Mouse (Mus musculus) MEL (cell line): ENCODE results near the gene Pgm3. TPM values are rescaled to one million over a fixed set of nuclear protein-coding genes. Genes with fewer than 3 reads are reported as not detected.

ENCODE experiments used
- DNase-seq: peaks from one replicate; pipeline ENCODE4 v3.0.0; 2011; ENCODE audit warnings: low read depth, low spot score
- H3K27ac ChIP-seq: 2 replicates; pipeline ENCODE4 v1.5.1; 2012; ENCODE audit warnings: low read depth, mild to moderate bottlenecking, control low read depth, low read length, moderate library complexity; ENCODE audit not compliant: control insufficient read depth
- H3K27me3 ChIP-seq, 2 experiments: fragments of 150-350 bp in 1 of 2; sonication (generic) in 1 of 2; 2 replicates each; pipeline ENCODE4 v1.6.1; 2012; ENCODE audit warnings: low read length in 2 of 2, mild to moderate bottlenecking in 2 of 2, improper control_type of control experiment in 1 of 2, moderate library complexity in 1 of 2; ENCODE audit not compliant: insufficient read depth in 2 of 2, control insufficient read depth in 1 of 2
- H3K36me3 ChIP-seq, 2 experiments: 2 replicates each; pipeline ENCODE4 v1.6.1; 2012 to 2014; ENCODE audit warnings: low read length in 2 of 2, improper control_type of control experiment in 1 of 2, inconsistent platforms in 1 of 2, mild to moderate bottlenecking in 1 of 2; ENCODE audit not compliant: insufficient read depth in 2 of 2, control insufficient read depth in 1 of 2
- H3K4me1 ChIP-seq, 2 experiments: fragments of 150-350 bp in 1 of 2; sonication (generic) in 1 of 2; 2 replicates each; pipeline ENCODE4 v1.6.1; 2012; ENCODE audit warnings: low read length in 2 of 2, improper control_type of control experiment in 1 of 2, mild to moderate bottlenecking in 1 of 2; ENCODE audit not compliant: insufficient read depth in 2 of 2, control insufficient read depth in 1 of 2
- H3K4me3 ChIP-seq, 2 experiments: fragments of 150-350 bp in 1 of 2; sonication (generic) in 1 of 2; 2 replicates each; pipeline ENCODE4 v1.5.1; 2012; ENCODE audit warnings: low read depth in 2 of 2, low read length in 2 of 2, mild to moderate bottlenecking in 2 of 2, moderate library complexity in 2 of 2, control low read depth in 1 of 2, improper control_type of control experiment in 1 of 2; ENCODE audit not compliant: control insufficient read depth in 1 of 2, insufficient read depth in 1 of 2
- H3K79me2 ChIP-seq: 2 replicates; pipeline ENCODE4 v1.6.1; 2012; ENCODE audit warnings: mild to moderate bottlenecking, low read length, moderate library complexity; ENCODE audit not compliant: control insufficient read depth, poor library complexity, insufficient read depth
- H3K9ac ChIP-seq: 2 replicates; pipeline ENCODE4 v1.6.1; 2012; ENCODE audit warnings: low read depth, mild to moderate bottlenecking, control low read depth, low read length, moderate library complexity; ENCODE audit not compliant: control insufficient read depth, poor library complexity, severe bottlenecking
- H3K9me3 ChIP-seq: fragments of 150-350 bp; sonication (generic); replicated peaks from 2 replicates; pipeline ENCODE4 v1.6.1; 2012; ENCODE audit warnings: mild to moderate bottlenecking, low read length, improper control_type of control experiment, moderate library complexity; ENCODE audit not compliant: insufficient read depth
- ELF1 ChIP-seq: IDR thresholded peaks from 2 replicates; pipeline ENCODE4 v1.6.1; 2014; ENCODE audit warnings: low read depth, mild to moderate bottlenecking, inconsistent platforms, low read length, improper control_type of control experiment, moderate library complexity
- JUND ChIP-seq: IDR thresholded peaks from 2 replicates; pipeline ENCODE4 v1.6.1; 2011; ENCODE audit warnings: low read depth, mild to moderate bottlenecking, improper control_type of control experiment, low read length
- KAT2A ChIP-seq: conservative IDR thresholded peaks from 2 replicates; pipeline ENCODE4 v1.6.1; 2012; ENCODE audit warnings: low read depth, low read length, improper control_type of control experiment, inconsistent platforms
- MAX ChIP-seq: IDR thresholded peaks from 2 replicates; pipeline ENCODE4 v1.6.1; 2011; ENCODE audit warnings: low read length, improper control_type of control experiment
- MEF2A ChIP-seq: IDR thresholded peaks from 2 replicates; pipeline ENCODE4 v1.6.1; 2014; ENCODE audit warnings: low read depth, mild to moderate bottlenecking, inconsistent platforms, low read length, improper control_type of control experiment; ENCODE audit not compliant: poor library complexity, insufficient replicate concordance, severe bottlenecking; ENCODE audit errors: extremely low read depth
- MYB ChIP-seq: IDR thresholded peaks from 2 replicates; pipeline ENCODE4 v1.6.1; 2011; ENCODE audit warnings: mild to moderate bottlenecking, low read depth, low read length, improper control_type of control experiment
- MYC ChIP-seq: IDR thresholded peaks from 2 replicates; pipeline ENCODE4 v1.6.1; 2011; ENCODE audit warnings: low read depth, mild to moderate bottlenecking, low read length, improper control_type of control experiment, moderate library complexity
- NELFE ChIP-seq: IDR thresholded peaks from 2 replicates; pipeline ENCODE4 v1.6.1; 2011; ENCODE audit warnings: low read depth, low read length, improper control_type of control experiment
- POLR2A ChIP-seq, 2 experiments: IDR thresholded peaks; 2 replicates each; pipeline ENCODE4 v1.6.1; 2011 to 2012; ENCODE audit warnings: low read length in 2 of 2, mild to moderate bottlenecking in 2 of 2, control low read depth in 1 of 2, improper control_type of control experiment in 1 of 2, low read depth in 1 of 2, moderate library complexity in 1 of 2; ENCODE audit not compliant: control insufficient read depth in 1 of 2, insufficient read depth in 1 of 2, poor library complexity in 1 of 2
- RAD21 ChIP-seq: IDR thresholded peaks from 2 replicates; pipeline ENCODE4 v1.6.1; 2011; ENCODE audit warnings: mild to moderate bottlenecking, low read depth, low read length, improper control_type of control experiment
- SMC3 ChIP-seq: IDR thresholded peaks from 2 replicates; pipeline ENCODE4 v1.6.1; 2011; ENCODE audit warnings: low read depth, low read length, improper control_type of control experiment
- TAL1 ChIP-seq: IDR thresholded peaks from 2 replicates; pipeline ENCODE4 v1.6.1; 2012; ENCODE audit warnings: mild to moderate bottlenecking, inconsistent platforms, low read length, moderate library complexity, mixed read lengths
- USF2 ChIP-seq, 2 experiments: IDR thresholded peaks; 2 replicates each; pipeline ENCODE4 v1.6.1; 2011 to 2012; ENCODE audit warnings: improper control_type of control experiment in 2 of 2, low read length in 2 of 2, borderline replicate concordance in 1 of 2, inconsistent platforms in 1 of 2, low read depth in 1 of 2, mild to moderate bottlenecking in 1 of 2; ENCODE audit not compliant: insufficient read depth in 1 of 2
- ZKSCAN1 ChIP-seq: IDR thresholded peaks from 2 replicates; pipeline ENCODE4 v1.6.1; 2012; ENCODE audit warnings: low read depth, mild to moderate bottlenecking, inconsistent platforms, low read length, improper control_type of control experiment, moderate library complexity
- ZNF384 ChIP-seq: IDR thresholded peaks from 2 replicates; pipeline ENCODE4 v1.6.1; 2012; ENCODE audit warnings: low read depth, mild to moderate bottlenecking, inconsistent platforms, low read length, improper control_type of control experiment
- polyA plus RNA-seq, 2 experiments: library from polyadenylated mRNA; stranded (reverse) in 1 of 2; unstranded in 1 of 2; fragments of >175 nt in 1 of 2; fragments of >200 nt in 1 of 2; gene quantifications; 2 replicates each; pipeline versions ENCODE4 v1.2.1 to v1.2.4; 2012; ENCODE audit warnings: low replicate concordance in 2 of 2, low read depth in 1 of 2; ENCODE audit not compliant: insufficient read length in 2 of 2, insufficient read depth in 1 of 2, missing spikeins in 1 of 2
- total RNA-seq: library from RNA; depleted of rRNA; stranded (reverse); fragments of 300-350 nt; gene quantifications from 2 replicates; pipeline ENCODE4 v1.2.3, GENCODE M21; 2012

Pgm3 gene
- total and polyA plus RNA-seq, 3 experiments = 10.2 to 10.9 TPM; not detected in 1

- no peaks in the 10 kb centered on the region for H3K4me1 ChIP-seq
- no peak for DNase-seq
- H3K36me3 ChIP-seq = peaks cover 0 to 9% of the 10 kb centered on the region in 2 experiments; a peak in 2 of 4 replicates
These were observed 17.8 kb downstream of the Pgm3 start for GRCm38 (mm10) chr9:86553886-86554285.

GRCm38 (mm10) chr9:86550717-86551116, 20.9 kb downstream of the Pgm3 start:
- Histone ChIP-seq H3K79me2 (no peaks in the 10 kb centered on the region), H3K9me3 (no peaks in the 10 kb centered on the region), H3K4me1 (no peaks in the 10 kb centered on the region)
- TF ChIP-seq RAD21 = no peak
- no peak for TF ChIP-seq ELF1
- no peak for TF ChIP-seq MEF2A
- no peak for TF ChIP-seq MYC
- TF ChIP-seq, all 39 proteins: peak for 0
- Histone ChIP-seq H3K9ac (no peak overlapping the region), H3K27ac (no peak overlapping the region), H3K36me3 (peaks cover 0 to 7% of the 10 kb centered on the region in 2 experiments; a peak in 2 of 4 replicates), H3K27me3 (no peaks in the 10 kb centered on the region), H3K4me3 (no peak overlapping the region)
- no peak for DNase-seq

More at GRCm38 (mm10) chr9:86553886-86554285, 17.8 kb downstream of the Pgm3 start:
- Histone ChIP-seq H3K27me3 (no peaks in the 10 kb centered on the region), H3K27ac (no peak overlapping the region), H3K9me3 (no peaks in the 10 kb centered on the region), H3K79me2 (no peaks in the 10 kb centered on the region), H3K9ac (no peak overlapping the region), H3K4me3 (no peak overlapping the region)
- TF ChIP-seq USF2 (IDR thresholded peaks at IDR 0.05; ENCODE audit: borderline replicate concordance in 1 of 2, insufficient read depth in 1 of 2, low read depth in 1 of 2, low read length in 2 of 2) = no peak
- no peak for TF ChIP-seq TAL1
- no peak for TF ChIP-seq ZKSCAN1
- TF ChIP-seq KAT2A = no peak
- TF ChIP-seq MAX = no peak
- TF ChIP-seq MYB = no peak
- no peak for TF ChIP-seq RAD21
- TF ChIP-seq JUND = no peak
- TF ChIP-seq SMC3 = no peak
- TF ChIP-seq ELF1 = no peak
- no peak for TF ChIP-seq POLR2A (IDR thresholded peaks at IDR 0.05; ENCODE audit: control insufficient read depth in 1 of 2, insufficient read depth in 1 of 2, low read depth in 1 of 2, low read length in 2 of 2, poor library complexity in 1 of 2)
- TF ChIP-seq MYC = no peak
- TF ChIP-seq ZNF384 = no peak
- TF ChIP-seq NELFE = no peak
